Mouse (Mus musculus) v-Abl transformed pro-B cells (cell line): ENCODE measurements at regions not wholly inside any gene's neighbourhood (a gene's known extent, or its start where the extent isn't known, plus 50 kb on each side); places are given as distances from the start of the nearest gene placed in this dataset.

Experiments used
- in situ Hi-C, 2 experiments: fragments of 400-800 bp; cut with MboI; formaldehyde crosslinking; loops; one replicate each; pipeline ENCODE4 v1.15.1; 2025; ENCODE audit not compliant: unreplicated experiment in 2 of 2

DNA sequence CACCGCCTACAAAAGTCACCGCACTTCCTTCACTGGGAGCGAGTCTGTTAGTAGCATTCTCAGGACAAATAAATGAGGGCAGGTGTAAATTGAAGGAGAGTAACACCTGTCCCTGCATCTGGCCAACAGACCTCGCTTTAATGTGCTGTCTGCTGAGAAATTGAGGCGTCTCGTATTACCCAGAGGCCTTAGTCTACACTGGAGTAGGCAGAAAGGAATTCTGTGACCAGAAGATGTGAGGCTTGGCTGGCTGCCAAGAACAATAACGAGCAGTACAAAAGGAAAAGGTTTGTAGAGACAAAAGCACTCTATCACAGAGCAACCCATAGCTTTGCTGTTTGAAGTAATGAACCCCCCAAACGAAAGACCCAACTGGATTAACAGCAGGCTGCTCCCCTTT is 488.4 kb upstream of the Gm9747 start:
- in situ Hi-C loops: no loop called here

DNA sequence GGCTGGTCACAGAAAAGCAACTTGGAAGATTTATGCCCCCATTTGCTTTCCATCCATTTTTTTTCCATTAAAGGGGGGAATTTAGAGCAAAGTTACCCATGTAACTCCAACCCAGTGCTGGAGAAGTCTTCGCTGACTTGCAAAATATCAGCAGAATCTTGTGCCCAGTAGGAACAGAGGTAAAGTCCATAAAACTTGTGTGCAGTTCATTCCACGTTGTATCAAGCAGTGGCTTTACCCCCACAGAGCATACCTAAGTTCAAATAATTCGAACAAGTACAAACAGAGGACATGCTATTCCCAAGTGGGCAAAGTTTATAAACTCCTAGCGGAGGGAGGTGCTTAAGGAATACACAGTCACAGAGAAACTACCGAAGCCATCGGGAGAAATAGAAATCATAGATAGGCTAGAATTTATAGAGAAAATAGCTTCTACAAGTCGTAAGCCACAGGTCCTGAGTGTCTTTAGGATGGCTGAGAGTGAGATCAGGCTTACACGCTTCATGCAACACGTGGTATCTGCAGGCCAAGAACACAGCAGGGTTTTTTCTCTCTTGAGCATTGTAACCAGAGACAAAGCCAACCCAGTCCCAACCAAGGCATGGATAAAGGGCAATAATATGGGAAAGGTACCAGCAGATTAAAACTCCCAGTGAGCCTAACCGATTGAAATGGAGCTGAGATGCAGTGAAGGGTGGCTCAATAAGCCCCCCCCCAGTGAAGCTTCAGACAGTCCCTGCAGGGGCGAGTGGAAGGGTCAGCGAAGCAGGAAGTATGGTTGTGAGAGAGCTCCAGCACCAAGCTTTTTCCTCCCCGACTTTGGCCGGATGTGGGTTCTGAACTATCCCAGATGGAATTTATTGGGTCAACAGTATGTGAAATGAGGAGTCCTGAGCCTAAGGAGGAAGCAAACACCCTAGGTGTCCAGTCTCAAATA is 487.6 kb upstream of the Gm9747 start:
- in situ Hi-C loops: no loop called here

DNA sequence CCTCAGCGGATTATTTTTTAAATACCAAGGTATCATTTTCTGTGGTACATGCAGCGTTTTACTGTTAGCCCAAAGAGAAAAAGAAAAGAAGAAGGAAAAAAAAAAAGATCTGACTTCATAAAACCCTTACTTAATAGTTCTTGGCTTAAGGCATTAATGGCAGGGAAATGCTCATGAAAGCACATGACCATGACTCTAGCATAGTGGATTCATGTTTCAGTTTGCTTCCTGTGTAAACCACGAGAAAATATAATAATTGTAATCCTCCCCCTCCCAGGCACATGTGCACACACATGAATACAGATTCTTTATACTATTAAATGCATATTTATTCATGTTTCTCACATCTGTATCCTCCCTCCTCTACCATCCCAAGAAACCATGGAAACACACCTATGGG is 486.9 kb upstream of the Gm9747 start:
- in situ Hi-C loops: no loop called here

DNA sequence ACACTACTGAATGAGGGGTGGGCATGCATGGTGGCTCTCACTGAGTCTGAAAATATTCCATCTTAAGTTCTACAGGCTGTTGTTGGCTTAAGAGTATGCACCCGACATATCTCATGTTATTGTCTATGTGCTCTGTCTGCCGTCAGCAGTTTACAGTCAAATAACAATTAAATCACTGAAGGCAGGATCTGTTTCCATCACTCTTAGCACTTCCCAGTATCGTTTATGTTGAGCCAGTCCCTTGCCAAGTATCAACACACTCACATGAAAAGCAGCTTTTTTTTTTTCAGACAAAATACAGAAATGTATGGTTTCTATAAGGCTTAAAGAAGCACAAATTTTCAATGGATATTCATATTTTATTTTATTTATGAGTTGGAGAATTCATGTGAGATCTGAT is 485.9 kb upstream of the Gm9747 start:
- in situ Hi-C loops: no loop called here

DNA sequence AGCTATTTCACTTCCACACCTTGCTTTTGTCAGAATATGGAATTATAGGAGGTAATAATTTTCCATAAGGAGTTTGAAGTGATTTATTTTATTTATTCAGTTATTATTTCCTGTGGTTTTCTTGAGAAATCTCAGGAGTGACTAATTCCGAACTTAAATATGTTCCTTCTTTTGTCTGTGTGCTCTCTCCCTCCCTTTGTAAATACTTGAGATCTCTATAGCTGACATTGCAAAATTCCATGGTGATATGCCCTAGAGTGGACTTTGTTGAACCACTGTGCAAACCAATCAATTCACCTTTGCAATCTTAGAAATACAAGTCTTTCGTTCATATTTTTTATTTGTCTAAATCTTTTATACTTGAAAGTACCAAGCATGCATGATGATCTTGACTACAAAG is 478.8 kb upstream of the Gm9747 start:
- in situ Hi-C loops: no loop called here

DNA sequence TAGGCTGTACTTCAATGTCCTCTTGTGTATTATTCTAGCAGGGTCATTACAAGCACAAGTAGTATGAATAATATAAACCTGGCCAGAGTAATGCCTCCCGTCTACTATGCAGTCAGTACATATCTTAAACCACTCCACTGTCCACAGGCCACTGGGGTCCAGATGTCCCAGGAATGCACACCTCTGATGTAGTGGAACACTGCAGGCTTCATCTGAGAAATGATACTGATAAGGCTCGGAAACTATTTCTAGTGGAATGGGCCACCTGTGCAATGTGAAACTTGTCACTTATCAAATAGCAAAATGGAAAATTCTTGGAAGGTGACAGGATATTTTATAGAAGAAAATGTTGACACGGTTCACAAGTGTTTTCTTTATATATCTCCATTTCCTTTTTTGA is 477.6 kb upstream of the Gm9747 start:
- in situ Hi-C loops: no loop called here

DNA sequence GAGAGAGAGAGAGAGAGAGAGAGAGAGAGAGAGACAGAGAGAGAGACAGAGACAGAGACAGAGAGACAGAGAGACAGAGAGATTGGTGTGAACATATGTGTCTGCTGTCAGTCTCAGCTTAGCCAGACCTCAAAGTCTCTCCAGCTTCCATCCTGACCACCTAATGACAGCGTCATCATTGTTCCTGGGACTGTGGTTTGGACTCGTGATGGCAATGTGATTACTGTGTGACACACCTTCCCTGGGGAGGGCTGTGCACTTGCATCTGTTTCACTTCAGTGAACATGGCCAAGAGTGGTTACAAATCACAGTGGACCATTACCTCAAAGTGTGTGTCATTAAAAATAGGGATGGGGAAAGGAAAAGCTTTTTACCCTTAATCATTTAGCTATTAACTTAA is 477.2 kb upstream of the Gm9747 start:
- in situ Hi-C loops: no loop called here

DNA sequence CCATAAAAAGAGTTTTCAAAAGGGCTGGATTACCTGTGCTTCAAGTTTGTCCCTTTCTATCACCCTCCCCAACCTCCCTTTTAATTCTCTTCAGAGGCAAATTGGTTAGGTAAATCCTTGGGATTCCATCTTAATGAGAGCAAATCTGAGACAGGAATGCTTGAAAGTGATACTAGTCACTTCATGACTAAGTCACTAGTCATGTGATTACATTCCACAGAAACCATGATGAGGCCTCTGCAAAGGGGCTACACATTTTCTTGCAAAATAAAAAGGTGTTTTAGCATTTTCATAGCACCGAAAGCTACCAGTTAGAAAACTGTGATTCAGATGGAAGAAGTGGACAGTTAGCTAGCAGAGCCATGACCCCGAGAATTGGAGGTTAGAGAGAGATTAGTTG is 473.0 kb upstream of the Gm9747 start:
- in situ Hi-C loops: no loop called here

DNA sequence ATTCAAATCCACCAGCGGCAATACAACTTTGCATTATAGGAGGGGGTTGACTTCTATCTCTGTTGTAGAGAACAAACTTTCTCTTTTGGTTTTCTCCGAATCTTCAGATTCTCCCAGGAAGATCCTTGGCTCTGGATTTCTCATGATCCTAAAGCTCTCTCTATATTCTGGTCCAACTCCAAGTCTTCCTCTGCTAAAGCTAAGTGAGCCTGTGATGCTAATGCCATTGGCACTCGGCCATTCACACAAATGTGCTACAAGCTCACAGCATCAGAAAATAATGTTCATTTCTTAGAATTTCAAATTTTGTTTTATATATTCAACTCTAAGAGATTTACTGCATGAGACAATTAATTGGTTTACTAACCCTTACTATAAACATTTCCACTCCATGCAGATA is 461.2 kb upstream of the Gm9747 start:
- in situ Hi-C loops: no loop called here

DNA sequence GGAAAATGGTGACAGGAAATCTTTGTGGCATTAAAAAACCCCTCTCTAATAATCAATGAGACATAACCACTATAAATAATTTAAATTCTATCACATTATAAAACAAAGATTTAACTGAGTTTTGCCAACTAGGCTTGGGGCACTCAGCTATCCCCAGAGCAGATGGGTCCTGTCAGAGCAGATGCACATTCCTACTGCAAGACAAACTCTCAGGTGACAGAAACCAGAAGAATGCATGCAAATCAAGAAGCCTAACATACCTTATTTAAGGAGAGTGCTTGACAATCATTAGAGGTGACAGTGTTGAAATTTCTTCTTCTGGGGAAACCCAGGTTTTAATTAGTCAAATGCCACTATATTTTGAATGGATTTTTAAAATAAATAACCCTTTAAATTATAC is 452.3 kb upstream of the Gm9747 start:
- in situ Hi-C loops: no loop called here

DNA sequence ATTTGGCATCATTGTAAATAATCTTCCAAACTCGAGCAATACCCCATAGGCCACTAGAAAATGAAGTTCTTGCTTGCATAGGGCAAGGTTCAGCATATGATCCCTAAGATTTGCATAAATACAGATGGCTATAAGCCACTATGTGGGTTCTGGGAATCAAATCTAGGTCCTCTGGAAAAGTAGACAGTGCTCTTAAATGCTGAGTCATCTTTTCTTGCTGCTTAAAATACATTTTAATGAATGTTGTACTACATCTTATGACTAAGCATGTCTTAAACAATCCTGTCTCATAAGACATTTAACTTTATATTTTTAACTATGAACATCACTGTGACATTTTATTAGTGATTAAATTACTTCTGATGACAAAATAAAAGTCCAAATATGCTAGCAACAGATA is 448.6 kb upstream of the Gm9747 start:
- in situ Hi-C loops: no loop called here

DNA sequence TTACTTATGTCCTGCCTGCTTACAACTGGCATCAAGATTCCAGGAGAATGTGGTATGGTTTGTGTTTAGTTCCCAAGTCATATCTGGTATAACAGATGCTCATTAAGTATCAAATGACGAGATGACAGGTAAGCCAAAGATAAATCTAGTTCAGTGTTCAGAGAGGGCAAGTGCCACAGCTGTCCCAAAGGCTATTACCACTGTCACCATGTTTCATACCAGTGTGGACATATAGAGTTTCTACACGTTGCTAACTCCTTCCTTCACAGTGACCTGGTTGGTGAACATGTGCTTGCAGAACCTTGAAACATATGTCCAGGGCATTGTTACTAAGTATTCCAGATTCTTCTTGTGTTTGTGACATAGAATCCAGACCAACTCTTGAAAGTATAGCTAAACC is 438.1 kb upstream of the Gm9747 start:
- in situ Hi-C loops: no loop called here

DNA sequence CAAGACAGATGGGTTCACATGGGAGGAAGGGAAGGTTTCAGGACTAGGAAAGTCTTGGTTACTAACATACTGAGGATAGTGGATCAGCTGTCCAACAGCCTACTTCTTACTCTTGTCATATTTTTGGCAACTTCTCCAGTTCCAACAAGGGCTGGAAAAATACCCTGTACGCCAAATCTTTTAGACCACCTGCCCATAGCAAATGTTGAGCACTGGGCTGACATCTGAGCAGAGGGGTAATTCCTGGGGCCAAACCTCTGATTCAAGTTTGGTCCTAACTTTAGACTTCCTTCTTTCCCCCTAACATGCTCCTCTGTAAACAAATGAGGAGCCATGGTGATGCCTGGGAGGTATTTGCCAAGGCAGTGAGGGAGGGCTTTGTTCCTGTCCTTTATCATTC is 437.5 kb upstream of the Gm9747 start:
- in situ Hi-C loops: no loop called here

DNA sequence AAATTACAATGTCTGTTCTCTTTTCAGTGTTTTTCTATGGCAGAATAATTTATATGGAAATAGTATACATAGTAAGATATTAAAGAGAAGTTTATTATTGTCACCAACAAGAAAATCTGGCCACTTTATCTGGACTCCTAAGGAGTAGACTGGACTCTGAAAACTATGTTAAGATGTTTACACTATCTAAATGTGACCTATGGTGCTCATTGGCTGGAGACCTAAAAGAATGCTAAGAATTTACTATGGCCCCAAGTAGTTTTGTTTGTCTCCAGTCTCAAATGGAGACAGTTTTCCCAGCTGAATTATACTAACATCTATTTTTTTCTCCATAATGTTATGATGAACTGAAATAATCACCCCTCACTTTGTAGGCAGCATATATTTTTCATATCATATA is 421.3 kb upstream of the Gm9747 start:
- in situ Hi-C loops: no loop called here

DNA sequence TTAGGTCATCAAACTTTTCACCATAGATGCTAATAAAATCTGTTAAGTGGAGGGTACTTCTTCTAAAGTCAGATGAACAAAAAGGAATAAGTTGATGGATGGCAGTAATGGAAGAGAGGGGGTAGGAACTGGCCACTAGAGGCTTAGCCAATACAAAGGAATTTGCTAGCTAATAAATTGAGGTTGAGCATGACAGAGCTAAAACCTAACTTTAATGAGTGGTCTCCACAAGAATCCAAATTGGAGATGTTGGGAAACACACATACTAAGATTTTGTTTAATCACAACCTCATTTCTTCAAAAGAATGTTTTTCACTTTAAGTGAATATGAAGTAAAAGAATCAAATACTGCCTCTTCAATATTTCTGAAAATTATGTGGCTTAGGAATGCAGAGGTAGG is 414.0 kb upstream of the Gm9747 start:
- in situ Hi-C loops: no loop called here

DNA sequence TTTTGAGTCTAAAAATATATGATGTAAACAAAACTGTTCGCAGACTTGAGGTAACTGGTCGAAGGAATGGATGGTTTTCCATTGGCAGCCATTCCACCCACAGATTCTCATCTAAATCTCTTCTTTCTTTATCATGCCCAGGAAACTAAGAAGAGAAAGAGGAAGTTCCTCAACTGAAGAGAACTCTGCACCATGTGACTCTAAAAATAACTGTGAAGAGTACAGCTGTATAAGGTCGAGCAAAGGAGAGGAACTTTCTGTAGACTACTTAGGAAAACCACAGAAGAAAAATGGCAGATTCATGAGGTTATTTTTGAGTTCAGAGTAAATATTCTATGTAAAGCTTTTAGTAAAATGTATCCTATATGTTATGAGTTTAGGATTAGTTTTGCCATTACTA is 390.9 kb upstream of the Gm9747 start:
- in situ Hi-C loops: loop anchor here (10.0 to 25.0 kb wide), 2 partner anchors 433 to 895 kb away; no protein-coding TSS in a partner anchor

DNA sequence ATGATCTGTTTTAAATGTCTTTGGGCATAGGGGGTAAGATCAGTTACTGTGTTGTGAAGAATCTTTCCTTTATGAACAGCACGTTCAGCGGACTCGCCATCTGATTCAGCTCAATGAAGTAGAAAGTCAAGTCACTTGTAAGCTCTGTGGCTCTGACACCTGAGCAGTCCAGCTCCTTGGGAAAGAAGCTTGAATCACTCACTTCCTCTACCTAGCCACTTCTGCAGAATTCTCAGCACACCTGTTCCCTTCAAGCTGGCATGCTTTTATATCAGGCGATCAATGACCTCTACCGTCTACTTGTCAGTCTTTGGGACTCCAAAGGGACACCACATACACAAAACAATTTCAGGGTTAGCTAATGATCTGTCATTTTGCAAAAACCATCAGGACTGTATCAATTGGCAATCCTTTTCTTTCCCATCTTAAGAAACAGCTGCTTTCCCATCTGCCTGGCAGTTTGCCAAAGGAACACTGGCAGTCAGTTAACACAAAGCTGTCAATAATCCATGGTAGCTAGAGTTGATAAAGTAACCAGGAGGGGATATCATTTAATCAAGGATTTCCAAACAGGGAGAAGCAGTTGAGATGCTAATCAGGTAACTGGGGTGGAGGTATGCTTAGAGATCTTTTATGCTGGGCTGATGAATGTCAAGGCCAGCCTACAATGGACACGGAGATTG is 382.3 kb upstream of the Gm9747 start:
- in situ Hi-C loops: no loop called here

DNA sequence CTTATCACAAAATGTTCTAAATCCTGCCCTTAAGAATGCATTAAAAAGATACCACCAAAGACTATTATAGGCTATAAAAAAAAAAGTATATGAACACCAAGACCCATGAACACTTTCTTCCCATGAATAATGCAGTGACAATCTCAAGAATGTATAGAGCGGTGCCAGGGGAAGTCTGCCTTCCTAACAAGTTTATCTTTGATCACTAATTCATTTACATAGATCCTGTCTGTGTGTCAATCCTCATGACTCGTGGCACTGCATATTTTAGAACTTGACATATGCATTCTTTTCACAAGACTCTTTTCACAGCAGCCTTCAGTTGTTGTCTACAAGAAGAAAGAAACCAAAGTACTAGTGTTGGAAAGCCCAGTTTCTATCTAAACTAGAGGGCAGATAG is 373.4 kb upstream of the Gm9747 start:
- in situ Hi-C loops: no loop called here

DNA sequence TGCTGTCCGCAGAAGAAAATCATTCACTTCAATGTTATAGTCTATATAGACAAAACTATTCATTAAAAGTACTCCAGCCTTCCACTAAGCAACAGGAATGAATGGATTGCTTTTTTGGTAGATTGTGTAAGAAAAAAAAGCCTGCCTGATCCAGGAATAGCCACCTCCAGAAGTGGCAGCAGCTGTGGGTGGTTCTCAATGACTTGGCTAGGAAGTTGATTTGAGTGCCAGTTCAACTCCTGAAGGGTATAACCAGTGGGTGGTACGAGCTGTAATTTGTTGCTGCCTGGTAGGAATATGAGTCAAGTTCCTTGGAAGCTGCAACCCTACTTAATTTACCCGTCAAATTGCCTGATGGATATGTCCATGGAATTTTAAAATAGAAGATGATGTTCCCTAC is 368.3 kb upstream of the Gm9747 start:
- in situ Hi-C loops: no loop called here

DNA sequence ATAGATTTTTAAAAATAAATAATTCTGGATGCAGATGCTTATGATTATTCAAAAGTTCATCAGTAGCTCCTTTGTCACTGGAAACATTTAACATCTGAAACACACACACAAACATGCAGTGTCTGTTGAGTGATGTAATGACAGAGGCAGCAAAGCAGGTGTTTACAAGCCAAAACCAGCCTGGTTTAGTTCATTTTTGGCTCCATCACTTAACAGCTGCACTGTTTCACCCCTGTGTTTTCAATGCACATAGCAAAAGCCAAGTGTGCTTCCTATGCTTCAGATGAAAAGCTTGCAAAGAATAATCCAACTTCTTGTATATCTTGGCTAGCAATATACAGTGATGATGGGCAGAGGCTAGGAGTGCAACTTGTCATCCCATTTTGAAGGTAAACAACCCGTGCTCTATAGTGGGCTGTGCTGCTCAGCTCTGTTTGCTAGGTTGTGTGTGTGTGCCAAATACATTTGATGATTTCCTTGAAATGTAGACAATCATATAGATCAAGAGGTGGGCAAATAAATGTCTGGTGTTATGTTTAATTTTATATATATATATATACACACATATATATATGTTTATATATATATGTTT is 345.9 kb upstream of the Gm9747 start:
- in situ Hi-C loops: no loop called here

DNA sequence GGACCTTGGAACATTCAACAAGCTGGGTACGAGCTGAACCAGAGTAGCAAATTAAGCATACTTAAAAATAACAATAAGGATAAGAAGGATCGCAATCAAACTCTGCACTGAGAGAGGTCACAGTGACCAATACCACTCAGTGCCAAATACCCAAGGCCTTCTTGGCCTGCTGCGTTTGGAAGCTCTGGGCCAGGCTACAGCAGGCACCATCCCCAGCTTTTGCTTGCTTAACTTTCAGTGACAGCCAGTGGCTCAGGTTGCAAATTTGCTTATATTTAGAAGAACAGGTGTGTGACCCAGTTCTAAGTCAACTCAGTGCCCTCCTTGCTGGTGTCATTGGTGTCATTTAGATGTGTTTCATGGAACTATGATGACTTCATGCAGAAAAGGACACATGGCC is 335.7 kb upstream of the Gm9747 start:
- in situ Hi-C loops: no loop called here

DNA sequence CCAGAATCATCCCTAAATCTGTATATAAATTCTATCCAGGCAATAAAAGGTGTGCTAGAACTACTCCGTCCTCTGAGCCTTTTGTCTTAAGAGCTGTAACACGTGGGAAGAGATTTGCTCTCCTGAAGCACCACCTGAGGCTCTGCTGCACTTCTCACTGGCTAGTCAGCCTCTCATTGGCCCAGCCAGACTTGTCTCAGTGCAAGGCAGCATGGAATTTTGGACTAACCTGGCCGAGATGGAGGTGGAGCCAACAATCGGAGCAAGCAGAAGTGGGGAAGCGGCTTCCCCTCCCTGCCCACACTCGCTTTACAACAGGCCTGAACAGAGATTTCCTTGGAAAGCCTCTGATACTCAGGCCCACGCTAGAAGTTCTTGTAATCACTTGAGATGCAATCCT is 332.1 kb upstream of the Gm9747 start:
- in situ Hi-C loops: no loop called here
